Mouse (Mus musculus) brain, adult 2 months (tissue): ENCODE results near the gene Cd300lf.

Experiments used
- DNase-seq: peaks from one replicate; pipeline ENCODE4 v3.0.0; 2011; ENCODE audit warnings: low read depth, low spot score

The Cd300lf gene

GRCm38 (mm10) chr11:115160883-115161577 lies 27.2 kb upstream of the Cd300lf start:
- DNase-seq = peak; percentile 65

GRCm38 (mm10) chr11:115160016-115160797 lies 26.4 kb upstream of the Cd300lf start:
- peak; percentile 76 for DNase-seq

GRCm38 (mm10) chr11:115157933-115158719 lies 24.3 kb upstream of the Cd300lf start:
- no peak for DNase-seq

- DNase-seq = no peak
Measured at GRCm38 (mm10) chr11:115155053-115155634, 21.4 kb upstream of the Cd300lf start.

GRCm38 (mm10) chr11:115153699-115154292 lies 20.0 kb upstream of the Cd300lf start:
- peak; percentile 82 for DNase-seq

GRCm38 (mm10) chr11:115153088-115153487 lies 19.3 kb upstream of the Cd300lf start:
- no peak for DNase-seq

GRCm38 (mm10) chr11:115151755-115152429 lies 18.1 kb upstream of the Cd300lf start:
- DNase-seq = peak; percentile 91

GRCm38 (mm10) chr11:115150741-115151254 lies 17.0 kb upstream of the Cd300lf start:
- DNase-seq = no peak

- DNase-seq = no peak
Measured at GRCm38 (mm10) chr11:115147813-115148212, 14.0 kb upstream of the Cd300lf start.

GRCm38 (mm10) chr11:115141970-115142369 lies 8.2 kb upstream of the Cd300lf start:
- DNase-seq = no peak

GRCm38 (mm10) chr11:115138597-115139262 lies 4.9 kb upstream of the Cd300lf start:
- no peak for DNase-seq

- no peak for DNase-seq
Measured at GRCm38 (mm10) chr11:115131768-115132381, 1.9 kb downstream of the Cd300lf start.

- DNase-seq = no peak
Measured at GRCm38 (mm10) chr11:115129508-115130126, 4.2 kb downstream of the Cd300lf start.

GRCm38 (mm10) chr11:115128483-115128882 lies 5.3 kb downstream of the Cd300lf start:
- DNase-seq = peak; percentile 36

GRCm38 (mm10) chr11:115119409-115119808 lies 14.4 kb downstream of the Cd300lf start:
- DNase-seq = no peak

- no peak for DNase-seq
Measured at GRCm38 (mm10) chr11:115112196-115112595, 21.6 kb downstream of the Cd300lf start.

- DNase-seq = no peak
Measured at GRCm38 (mm10) chr11:115110271-115110670, 23.5 kb downstream of the Cd300lf start.

- no peak for DNase-seq
Measured at GRCm38 (mm10) chr11:115108176-115108575, 25.6 kb downstream of the Cd300lf start.

- DNase-seq = peak; percentile 57
Measured at GRCm38 (mm10) chr11:115107403-115107916, 26.3 kb downstream of the Cd300lf start.
